Mouse (Mus musculus) C2C12 (cell line): ENCODE measurements at regions not wholly inside any gene's neighbourhood (a gene's known extent, or its start where the extent isn't known, plus 50 kb on each side); places are given as distances from the start of the nearest gene placed in this dataset.
"Not testable (repeated sequence)": the region's sequence is repeated elsewhere in the genome, so short reads cannot be mapped to it uniquely, and the experiment has no call there.

Source experiments
- H3K27me3 ChIP-seq: one replicate; pipeline ENCODE4 v1.6.1; 2011; ENCODE audit not compliant: control insufficient read depth, insufficient read depth, insufficient read length
- H3K36me3 ChIP-seq: one replicate; pipeline ENCODE4 v1.6.1; 2011; ENCODE audit not compliant: control insufficient read depth, insufficient read depth
- H3K4me3 ChIP-seq: one replicate; pipeline ENCODE4 v1.5.1; 2011; ENCODE audit warnings: mild to moderate bottlenecking, control low read depth; ENCODE audit not compliant: poor library complexity, insufficient read depth, severe bottlenecking
- H3K79me2 ChIP-seq: one replicate; pipeline ENCODE4 v1.6.1; 2011; ENCODE audit not compliant: control insufficient read depth, insufficient read depth
- H3K79me3 ChIP-seq: one replicate; pipeline ENCODE4 v1.6.1; 2011; ENCODE audit warnings: low read depth, control low read depth
- H3ac ChIP-seq: one replicate; pipeline ENCODE3; 2011; ENCODE audit warnings: low read depth; ENCODE audit not compliant: control insufficient read depth, insufficient read length
- CEBPB ChIP-seq: IDR thresholded peaks from one replicate; pipeline ENCODE4 v1.6.1; 2011; ENCODE audit warnings: low read depth, mild to moderate bottlenecking, control low read depth, moderate library complexity
- CTCF ChIP-seq: IDR thresholded peaks from one replicate; pipeline ENCODE4 v1.5.1; 2011; ENCODE audit not compliant: control insufficient read depth, insufficient read depth, insufficient read length
- FOSL1 ChIP-seq: IDR thresholded peaks from one replicate; pipeline ENCODE4 v1.8.0; 2011; ENCODE audit warnings: mild to moderate bottlenecking, low read length; ENCODE audit not compliant: poor library complexity, insufficient read depth, severe bottlenecking
- MAX ChIP-seq: IDR thresholded peaks from one replicate; pipeline ENCODE4 v1.6.1; 2011; ENCODE audit warnings: mild to moderate bottlenecking, control low read depth
- MYOD1 ChIP-seq: IDR thresholded peaks from one replicate; pipeline ENCODE4 v1.6.1; 2011; ENCODE audit warnings: low read depth; ENCODE audit not compliant: control insufficient read depth, insufficient read length
- MYOG ChIP-seq: IDR thresholded peaks from one replicate; pipeline ENCODE4 v1.6.1; 2011; ENCODE audit not compliant: control insufficient read depth, insufficient read length; ENCODE audit errors: extremely low read depth
- USF1 ChIP-seq: IDR thresholded peaks from one replicate; pipeline ENCODE4 v1.6.1; 2011; ENCODE audit warnings: low read depth, mild to moderate bottlenecking, control low read depth, moderate library complexity

- Histone ChIP-seq H3ac (no peak overlapping the region), H3K36me3 (no peaks in the 10 kb centered on the region), H3K79me2 (no peaks in the 10 kb centered on the region), H3K27me3 (no peaks in the 10 kb centered on the region), H3K4me3 (no peak overlapping the region), H3K79me3 (no peaks in the 10 kb centered on the region)
- no peak for TF ChIP-seq FOSL1
- no peak for TF ChIP-seq CEBPB
- TF ChIP-seq MAX, result no peak
- no peak for TF ChIP-seq MYOG
- TF ChIP-seq USF1, result no peak
- TF ChIP-seq CTCF, result no peak
- TF ChIP-seq MYOD1, result no peak
These were observed 315.6 kb downstream of the Tox3 start for GRCm38 (mm10) chr8:90032572-90032971.

DNA sequence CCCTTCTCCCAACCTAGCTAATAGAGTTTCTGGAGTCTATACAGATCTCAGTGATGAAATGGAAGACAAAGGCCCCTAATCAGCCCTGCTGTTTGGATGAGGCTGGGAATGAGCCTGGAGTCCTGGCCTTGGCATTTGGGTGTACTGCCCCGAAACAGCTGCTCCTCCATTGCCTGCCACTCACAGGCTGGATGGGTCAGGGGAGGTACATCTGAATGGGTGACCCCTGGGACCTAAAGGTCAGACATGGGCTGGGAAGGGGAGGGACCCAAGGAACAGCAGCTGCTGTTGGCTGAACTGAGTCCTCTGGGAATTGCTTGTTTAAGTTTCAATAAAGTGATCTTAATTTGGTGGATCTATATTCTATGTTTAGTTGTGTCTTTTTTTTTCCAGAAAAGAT is 316.9 kb downstream of the Tox3 start:
- H3ac ChIP-seq, result no peak overlapping the region
- H3K79me3 ChIP-seq, result no peaks in the 10 kb centered on the region
- H3K79me2 ChIP-seq, result no peaks in the 10 kb centered on the region
- H3K36me3 ChIP-seq, result no peaks in the 10 kb centered on the region
- no peaks in the 10 kb centered on the region for H3K27me3 ChIP-seq
- no peak for TF ChIP-seq MYOG
- no peak for TF ChIP-seq CEBPB
- TF ChIP-seq CTCF, result no peak
- no peak for TF ChIP-seq FOSL1
- no peak for TF ChIP-seq MAX
- no peak for TF ChIP-seq MYOD1
- TF ChIP-seq USF1, result no peak
- H3K4me3 ChIP-seq, result no peak overlapping the region

DNA sequence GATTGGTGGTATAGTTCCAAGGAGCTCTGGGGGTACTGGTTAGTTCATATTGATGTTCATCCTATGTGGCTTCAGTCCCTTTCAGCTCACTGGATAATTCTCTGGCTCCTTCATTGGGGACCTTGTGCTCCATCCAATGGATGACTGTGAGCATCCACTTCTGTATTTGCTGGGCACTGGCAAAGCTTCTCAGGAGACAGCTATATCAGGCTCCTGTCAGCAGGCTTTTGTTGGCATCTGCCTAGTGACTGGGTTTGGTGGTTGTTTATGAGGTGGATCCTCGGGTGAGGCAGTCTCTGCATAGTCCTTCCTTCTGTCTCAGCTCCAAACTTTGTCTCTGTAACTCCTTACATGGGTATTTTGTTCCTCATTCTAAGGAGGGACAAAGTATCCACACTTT is 330.2 kb downstream of the Tox3 start:
- H3K79me3 ChIP-seq, H3K36me3 ChIP-seq, H3ac ChIP-seq, H3K4me3 ChIP-seq, H3K79me2 ChIP-seq, H3K27me3 ChIP-seq: not testable (repeated sequence)

DNA sequence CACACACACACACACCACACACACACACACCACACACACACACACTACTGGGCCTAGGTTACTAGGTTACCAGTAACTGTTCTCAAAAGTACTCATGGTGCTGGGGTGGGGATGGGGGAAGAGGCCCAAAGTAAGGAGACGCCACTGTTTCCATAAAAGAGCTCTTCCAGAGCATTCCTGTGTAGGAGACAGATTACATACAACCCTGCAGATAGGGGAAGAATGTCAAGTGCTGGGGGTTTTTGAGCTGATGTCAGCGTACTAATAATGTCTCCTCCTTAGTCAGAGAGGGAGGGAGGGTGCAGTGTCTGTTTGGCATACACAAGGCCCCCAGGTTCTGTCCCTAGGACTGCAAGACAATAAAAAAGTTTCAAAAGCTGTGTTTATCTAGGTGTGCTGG is 334.4 kb downstream of the Tox3 start:
- H3K79me3 ChIP-seq, result no peaks in the 10 kb centered on the region
- TF ChIP-seq MAX (no peak), USF1 (no peak), MYOD1 (no peak), FOSL1 (no peak), CTCF (no peak), MYOG (no peak), CEBPB (no peak)
- H3K27me3 ChIP-seq, result no peaks in the 10 kb centered on the region
- no peak overlapping the region for H3ac ChIP-seq
- no peaks in the 10 kb centered on the region for H3K36me3 ChIP-seq
- no peak overlapping the region for H3K4me3 ChIP-seq
- H3K79me2 ChIP-seq, result no peaks in the 10 kb centered on the region

DNA sequence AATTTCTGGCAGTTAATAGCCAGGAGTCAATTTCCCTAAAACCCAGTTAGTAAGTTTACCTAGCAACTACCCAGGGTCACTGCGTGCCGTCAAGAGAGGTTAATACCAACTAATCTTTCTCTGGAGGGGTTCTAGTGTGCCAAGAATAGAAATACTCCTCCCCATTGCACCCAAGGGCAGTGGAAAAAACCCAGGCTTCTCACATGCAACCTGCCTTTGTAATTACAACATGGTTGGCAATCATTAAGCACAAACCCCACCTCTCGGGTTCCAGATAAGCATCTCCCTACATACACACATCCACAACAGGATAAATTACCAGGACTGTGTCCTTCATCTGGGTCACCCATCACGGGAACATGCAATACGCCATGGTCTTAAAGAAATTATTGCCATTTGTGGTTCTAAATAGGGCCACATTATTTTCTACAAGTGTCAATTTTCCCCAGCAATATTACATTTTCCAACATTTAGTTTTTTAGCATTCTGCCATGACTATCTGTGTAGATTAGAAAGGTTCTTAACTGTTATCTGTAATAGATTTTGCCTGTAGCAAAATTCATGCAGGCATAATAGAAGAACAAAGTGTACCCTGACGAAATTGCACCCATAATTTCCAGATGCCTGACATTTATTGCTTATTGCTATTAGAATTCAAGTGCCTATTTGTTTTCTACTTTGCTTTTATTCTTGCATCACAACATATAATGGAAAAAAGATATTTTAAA is 336.3 kb downstream of the Tox3 start:
- no peak for TF ChIP-seq USF1
- no peak for TF ChIP-seq CEBPB
- TF ChIP-seq MYOG, result no peak
- no peak for TF ChIP-seq CTCF
- no peak for TF ChIP-seq FOSL1
- TF ChIP-seq MYOD1, result no peak
- TF ChIP-seq MAX, result no peak
- Histone ChIP-seq H3K79me3 (no peaks in the 10 kb centered on the region), H3K36me3 (no peaks in the 10 kb centered on the region), H3ac (no peak overlapping the region), H3K79me2 (no peaks in the 10 kb centered on the region), H3K4me3 (no peak overlapping the region), H3K27me3 (no peaks in the 10 kb centered on the region)

- no peaks in the 10 kb centered on the region for H3K36me3 ChIP-seq
- H3K27me3 ChIP-seq, result no peaks in the 10 kb centered on the region
- no peak for TF ChIP-seq CEBPB
- H3K79me2 ChIP-seq, result no peaks in the 10 kb centered on the region
- H3ac ChIP-seq, result no peak overlapping the region
- H3K79me3 ChIP-seq, result no peaks in the 10 kb centered on the region
- no peak overlapping the region for H3K4me3 ChIP-seq
These were observed 338.7 kb downstream of the Tox3 start for GRCm38 (mm10) chr8:90009431-90009830.
